Mouse (Mus musculus): ENCODE measurements around the gene Nkpd1. TPM values are rescaled to one million over a fixed set of nuclear protein-coding genes. Genes with fewer than 3 reads are reported as not detected.

The Nkpd1 gene
- polyA plus RNA-seq, 1 experiment from 2014 or later: not detected

- Histone ChIP-seq H3K36me3 (ENCODE audit: inconsistent target) (no peaks in the 10 kb centered on the region), H3K79me2 (ENCODE audit: inconsistent target) (peaks cover 30% of the 10 kb centered on the region), H3K4me3 (ENCODE audit: inconsistent target) (no peak overlapping the region), H3K27ac (no peak overlapping the region)
- WGBS (ENCODE audit: missing documents): 92% methylated on average over 6 of the region's 6 CpGs
Observed at GRCm38 (mm10) chr7:19512353-19512752, 5.3 kb upstream of the Nkpd1 start.

- Histone ChIP-seq H3K36me3 (ENCODE audit: inconsistent target) (no peaks in the 10 kb centered on the region), H3K79me2 (ENCODE audit: inconsistent target) (no peaks in the 10 kb centered on the region), H3K4me3 (ENCODE audit: inconsistent target) (no peak overlapping the region), H3K27ac (no peak overlapping the region)
- WGBS (ENCODE audit: missing documents): 25% methylated on average over 10 of the region's 23 CpGs
Observed at GRCm38 (mm10) chr7:19520032-19520431, 2.4 kb downstream of the Nkpd1 start.

GRCm38 (mm10) chr7:19523017-19523756 is 5.5 kb downstream of the Nkpd1 start:
- Histone ChIP-seq H3K36me3 (ENCODE audit: inconsistent target) (no peaks in the 10 kb centered on the region), H3K79me2 (ENCODE audit: inconsistent target) (no peaks in the 10 kb centered on the region), H3K4me3 (ENCODE audit: inconsistent target) (no peak overlapping the region), H3K27ac (no peak overlapping the region)
- WGBS (ENCODE audit: missing documents): 3% methylated on average over 70 of the region's 72 CpGs

- 2% methylated on average over 64 of the region's 64 CpGs for WGBS (ENCODE audit: missing documents)
- Histone ChIP-seq H3K4me3 (ENCODE audit: inconsistent target) (no peak overlapping the region), H3K79me2 (ENCODE audit: inconsistent target) (no peaks in the 10 kb centered on the region), H3K36me3 (ENCODE audit: inconsistent target) (no peaks in the 10 kb centered on the region), H3K27ac (no peak overlapping the region)
Observed at GRCm38 (mm10) chr7:19523757-19524419, 6.2 kb downstream of the Nkpd1 start.

GRCm38 (mm10) chr7:19524420-19525104 is 6.9 kb downstream of the Nkpd1 start:
- Histone ChIP-seq H3K4me3 (ENCODE audit: inconsistent target) (no peak overlapping the region), H3K27ac (no peak overlapping the region), H3K79me2 (ENCODE audit: inconsistent target) (no peaks in the 10 kb centered on the region), H3K36me3 (ENCODE audit: inconsistent target) (no peaks in the 10 kb centered on the region)
- 42% methylated on average over 24 of the region's 24 CpGs for WGBS (ENCODE audit: missing documents)

GRCm38 (mm10) chr7:19525105-19525481 is 7.5 kb downstream of the Nkpd1 start:
- Histone ChIP-seq H3K4me3 (ENCODE audit: inconsistent target) (no peak overlapping the region), H3K36me3 (ENCODE audit: inconsistent target) (no peaks in the 10 kb centered on the region), H3K27ac (no peak overlapping the region), H3K79me2 (ENCODE audit: inconsistent target) (no peaks in the 10 kb centered on the region)
- 63% methylated on average over 2 of the region's 2 CpGs for WGBS (ENCODE audit: missing documents)

GRCm38 (mm10) chr7:19531077-19531476 is 13.4 kb downstream of the Nkpd1 start:
- whole genome bisulfite sequencing (ENCODE audit: missing documents): 83% methylated on average over 9 of the region's 10 CpGs
- peaks cover 43% of the 10 kb centered on the region for H3K36me3 ChIP-seq (ENCODE audit: inconsistent target)
- H3K79me2 ChIP-seq (ENCODE audit: inconsistent target): peaks cover 2% of the 10 kb centered on the region; the same call in 1 of the 2 replicates

GRCm38 (mm10) chr7:19532240-19532639 is 14.6 kb downstream of the Nkpd1 start:
- Histone ChIP-seq H3K36me3 (ENCODE audit: inconsistent target) (peaks cover 45% of the 10 kb centered on the region), H3K79me2 (ENCODE audit: inconsistent target) (peaks cover 14% of the 10 kb centered on the region; the same call in 1 of the 2 replicates), H3K27ac (no peak overlapping the region), H3K4me3 (ENCODE audit: inconsistent target) (no peak overlapping the region)
- WGBS (ENCODE audit: missing documents): 96% methylated on average over 13 of the region's 14 CpGs

More at GRCm38 (mm10) chr7:19531077-19531476, 13.4 kb downstream of the Nkpd1 start:
- Histone ChIP-seq H3K4me3 (ENCODE audit: inconsistent target) (no peak overlapping the region), H3K27ac (no peak overlapping the region)

GRCm38 (mm10) chr7:19534676-19535075 is 17.0 kb downstream of the Nkpd1 start:
- Histone ChIP-seq H3K79me2 (ENCODE audit: inconsistent target) (peaks cover 38% of the 10 kb centered on the region), H3K27ac (no peak overlapping the region), H3K36me3 (ENCODE audit: inconsistent target) (peaks cover 45% of the 10 kb centered on the region), H3K4me3 (ENCODE audit: inconsistent target) (no peak overlapping the region)
- 92% methylated on average over 10 of the region's 10 CpGs for WGBS (ENCODE audit: missing documents)

GRCm38 (mm10) chr7:19540771-19541566 is 23.3 kb downstream of the Nkpd1 start:
- WGBS (ENCODE audit: missing documents): 94% methylated on average over 2 of the region's 2 CpGs
- Histone ChIP-seq H3K79me2 (ENCODE audit: inconsistent target) (peaks cover 99% of the 10 kb centered on the region), H3K4me3 (ENCODE audit: inconsistent target) (no peak overlapping the region), H3K27ac (no peak overlapping the region), H3K36me3 (ENCODE audit: inconsistent target) (peaks cover 3% of the 10 kb centered on the region; the same call in 1 of the 2 replicates)

- no peaks in the 10 kb centered on the region for H3K36me3 ChIP-seq (ENCODE audit: inconsistent target)
Observed at GRCm38 (mm10) chr7:19541681-19542154, 24.1 kb downstream of the Nkpd1 start.

GRCm38 (mm10) chr7:19542155-19542691 is 24.6 kb downstream of the Nkpd1 start:
- no peak overlapping the region for H3K4me3 ChIP-seq (ENCODE audit: inconsistent target)
- H3K36me3 ChIP-seq (ENCODE audit: inconsistent target): no peaks in the 10 kb centered on the region
- H3K27ac ChIP-seq: no peak overlapping the region
- 90% methylated on average over 5 of the region's 8 CpGs for WGBS (ENCODE audit: missing documents)
- H3K79me2 ChIP-seq (ENCODE audit: inconsistent target): peaks cover 99% of the 10 kb centered on the region

More at GRCm38 (mm10) chr7:19541681-19542154, 24.1 kb downstream of the Nkpd1 start:
- peaks cover 99% of the 10 kb centered on the region for H3K79me2 ChIP-seq (ENCODE audit: inconsistent target)
- no peak overlapping the region for H3K4me3 ChIP-seq (ENCODE audit: inconsistent target)
- 94% methylated on average over 6 of the region's 7 CpGs for WGBS (ENCODE audit: missing documents)
- H3K27ac ChIP-seq: no peak overlapping the region

- H3K79me2 ChIP-seq (ENCODE audit: inconsistent target): peaks cover 99% of the 10 kb centered on the region
- no peak overlapping the region for H3K27ac ChIP-seq
- H3K4me3 ChIP-seq (ENCODE audit: inconsistent target): no peak overlapping the region
- no peaks in the 10 kb centered on the region for H3K36me3 ChIP-seq (ENCODE audit: inconsistent target)
- 35% methylated on average over 6 of the region's 6 CpGs for WGBS (ENCODE audit: missing documents)
Observed at GRCm38 (mm10) chr7:19543584-19543983, 25.9 kb downstream of the Nkpd1 start.

- WGBS (ENCODE audit: missing documents): 93% methylated on average over 3 of the region's 3 CpGs
- no peaks in the 10 kb centered on the region for H3K36me3 ChIP-seq (ENCODE audit: inconsistent target)
Observed at GRCm38 (mm10) chr7:19546007-19546406, 28.4 kb downstream of the Nkpd1 start.

More at GRCm38 (mm10) chr7:19546007-19546406, 28.4 kb downstream of the Nkpd1 start:
- Histone ChIP-seq H3K79me2 (ENCODE audit: inconsistent target) (peaks cover 99% of the 10 kb centered on the region), H3K27ac (no peak overlapping the region), H3K4me3 (ENCODE audit: inconsistent target) (no peak overlapping the region)

Measured in macrophage (primary cell).